Mouse (Mus musculus) forebrain, postnatal 0 days (tissue): ENCODE measurements at regions not wholly inside any gene's neighbourhood (a gene's known extent, or its start where the extent isn't known, plus 50 kb on each side); places are given as distances from the start of the nearest gene placed in this dataset.
A peak's percentile ranks its signal among the peaks of the same experiment; 100 is the strongest.

Experiments used
- ATAC-seq: fragments of 200-750 bp; cut with Nextera tagmentation; 2 replicates; pipeline ENCODE4 v1.8.0; 2017; ENCODE audit warnings: mild to moderate bottlenecking, moderate library complexity
- DNase-seq: peaks from one replicate; pipeline ENCODE4 v3.0.0-alpha.2; 2015
- H3K27ac ChIP-seq: fragments of 300-500 bp; sonication (generic); 2 replicates; pipeline ENCODE4 v1.5.1; 2014; ENCODE audit warnings: low read depth, mild to moderate bottlenecking, antibody characterized with exemption, low read length, moderate library complexity, mixed read lengths
- H3K27me3 ChIP-seq: fragments of 300-500 bp; sonication (generic); 2 replicates; pipeline ENCODE4 v1.6.1; 2014; ENCODE audit warnings: mild to moderate bottlenecking, low read length, mixed read lengths; ENCODE audit not compliant: insufficient read depth
- H3K36me3 ChIP-seq: fragments of 300-500 bp; sonication (generic); 2 replicates; pipeline ENCODE4 v1.6.1; 2014; ENCODE audit warnings: mild to moderate bottlenecking, moderate library complexity; ENCODE audit not compliant: insufficient read depth
- H3K4me1 ChIP-seq: fragments of 300-500 bp; sonication (generic); 2 replicates; pipeline ENCODE4 v1.6.1; 2014; ENCODE audit warnings: antibody characterized with exemption; ENCODE audit not compliant: insufficient read depth
- H3K4me2 ChIP-seq: fragments of 300-500 bp; sonication (generic); 2 replicates; pipeline ENCODE4 v1.6.1; 2014; ENCODE audit warnings: low read depth, mild to moderate bottlenecking, moderate library complexity
- H3K4me3 ChIP-seq: fragments of 300-500 bp; sonication (generic); 2 replicates; pipeline ENCODE4 v1.5.1; 2014; ENCODE audit warnings: low read depth, low read length, mixed read lengths
- H3K9ac ChIP-seq: fragments of 300-500 bp; sonication (generic); 2 replicates; pipeline ENCODE4 v1.6.1; 2014; ENCODE audit warnings: mild to moderate bottlenecking
- H3K9me3 ChIP-seq: fragments of 300-500 bp; sonication (generic); 2 replicates; pipeline ENCODE4 v1.6.1; 2016; ENCODE audit warnings: low read length
- CTCF ChIP-seq: sonication (generic); IDR thresholded peaks from 2 replicates; pipeline ENCODE4 v1.5.1; 2016; ENCODE audit warnings: antibody characterized with exemption, control low read depth, low read depth
- WGBS: fragments of 180-500 bp; shearing (Covaris S2); extraction: QIAGEN DNeasy Blood & Tissue Kit; methylation state at CpG from one replicate; pipeline ENCODE4 v1.1.7; 2014; 5-methylcytosine and 5-hydroxymethylcytosine counted together

DNA sequence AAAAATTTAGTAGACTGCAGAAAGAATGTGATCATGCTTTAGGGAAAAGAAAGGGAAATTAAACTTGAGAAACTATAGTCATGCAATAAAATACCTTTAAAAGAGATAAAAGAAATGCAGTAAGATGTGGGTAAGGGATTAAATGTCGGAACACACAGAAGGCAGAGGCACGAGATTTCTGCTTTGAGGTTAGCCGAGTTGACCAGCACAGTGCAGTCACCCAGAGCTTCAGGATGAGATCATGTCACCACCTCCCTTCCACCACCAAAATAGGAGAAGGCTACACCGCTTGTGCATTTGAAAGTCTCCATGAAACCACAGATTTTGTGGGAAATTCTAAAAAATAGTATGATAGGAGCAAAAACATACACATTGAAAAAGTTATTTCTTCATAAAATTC, 166.6 kb downstream of the Fam198b start:
- Histone ChIP-seq H3K9ac (no peak overlapping the region), H3K4me1 (no peaks in the 10 kb centered on the region), H3K4me3 (no peak overlapping the region), H3K27ac (no peak overlapping the region), H3K36me3 (no peaks in the 10 kb centered on the region), H3K9me3 (no peaks in the 10 kb centered on the region), H3K4me2 (no peak overlapping the region), H3K27me3 (no peaks in the 10 kb centered on the region)
- WGBS: 77% methylated on average over 4 of the region's 4 CpGs
- no peak for ATAC-seq
- no peak for TF ChIP-seq CTCF
- no peak for DNase-seq

DNA sequence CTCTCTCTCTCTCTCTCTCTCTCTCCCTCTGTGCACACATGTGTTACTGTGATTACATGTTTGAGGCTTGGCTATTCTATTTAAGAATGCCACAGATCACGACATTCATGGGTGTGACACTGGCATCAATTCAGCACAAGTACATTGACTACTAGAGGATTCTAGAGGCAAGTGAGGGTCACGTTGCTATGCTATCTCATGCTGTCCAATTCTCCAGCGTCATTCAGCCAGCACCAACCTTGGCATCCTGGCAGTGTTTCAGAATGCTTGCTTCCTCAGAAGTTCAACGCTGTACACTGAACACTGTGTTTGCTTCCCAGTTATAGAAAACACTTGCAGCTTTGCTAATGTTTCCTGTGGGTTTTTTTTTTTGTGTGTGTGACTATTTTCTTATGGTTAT, 167.6 kb downstream of the Fam198b start:
- Histone ChIP-seq H3K9me3 (no peaks in the 10 kb centered on the region), H3K4me3 (no peak overlapping the region), H3K4me1 (no peaks in the 10 kb centered on the region), H3K4me2 (no peak overlapping the region), H3K27me3 (no peaks in the 10 kb centered on the region), H3K36me3 (no peaks in the 10 kb centered on the region), H3K9ac (no peak overlapping the region), H3K27ac (no peak overlapping the region)
- WGBS: 50% methylated on average over 4 of the region's 4 CpGs
- DNase-seq: no peak
- ATAC-seq: no peak
- no peak for TF ChIP-seq CTCF

- H3K27me3 ChIP-seq: no peaks in the 10 kb centered on the region
- WGBS: 70% methylated on average over 3 of the region's 3 CpGs
- H3K9me3 ChIP-seq: no peaks in the 10 kb centered on the region
- no peaks in the 10 kb centered on the region for H3K4me1 ChIP-seq
- H3K9ac ChIP-seq: no peak overlapping the region
- TF ChIP-seq CTCF: no peak
- H3K4me3 ChIP-seq: no peak overlapping the region
- no peak overlapping the region for H3K4me2 ChIP-seq
- H3K27ac ChIP-seq: no peak overlapping the region
- ATAC-seq: no peak
- DNase-seq: no peak
- no peaks in the 10 kb centered on the region for H3K36me3 ChIP-seq
Observed at GRCm38 (mm10) chr3:80052879-80053278, 168.5 kb downstream of the Fam198b start.

- Histone ChIP-seq H3K27me3 (no peaks in the 10 kb centered on the region), H3K4me1 (no peaks in the 10 kb centered on the region), H3K4me2 (no peak overlapping the region), H3K36me3 (no peaks in the 10 kb centered on the region), H3K27ac (no peak overlapping the region), H3K4me3 (no peak overlapping the region), H3K9ac (no peak overlapping the region), H3K9me3 (no peaks in the 10 kb centered on the region)
- WGBS: over 99% methylated on average over 2 of the region's 2 CpGs
- no peak for ATAC-seq
- TF ChIP-seq CTCF: no peak
- no peak for DNase-seq
Observed at GRCm38 (mm10) chr3:80053435-80053834, 169.1 kb downstream of the Fam198b start.

GRCm38 (mm10) chr3:80056636-80057350, 172.5 kb downstream of the Fam198b start:
- no peaks in the 10 kb centered on the region for H3K27me3 ChIP-seq
- no peak for ATAC-seq
- no peak overlapping the region for H3K27ac ChIP-seq
- H3K9ac ChIP-seq: no peak overlapping the region
- no peaks in the 10 kb centered on the region for H3K4me1 ChIP-seq
- H3K4me2 ChIP-seq: no peak overlapping the region
- WGBS: 69% methylated on average over 6 of the region's 6 CpGs
- H3K36me3 ChIP-seq: no peaks in the 10 kb centered on the region
- no peak for TF ChIP-seq CTCF
- DNase-seq: no peak
- no peak overlapping the region for H3K4me3 ChIP-seq
- H3K9me3 ChIP-seq: no peaks in the 10 kb centered on the region

DNA sequence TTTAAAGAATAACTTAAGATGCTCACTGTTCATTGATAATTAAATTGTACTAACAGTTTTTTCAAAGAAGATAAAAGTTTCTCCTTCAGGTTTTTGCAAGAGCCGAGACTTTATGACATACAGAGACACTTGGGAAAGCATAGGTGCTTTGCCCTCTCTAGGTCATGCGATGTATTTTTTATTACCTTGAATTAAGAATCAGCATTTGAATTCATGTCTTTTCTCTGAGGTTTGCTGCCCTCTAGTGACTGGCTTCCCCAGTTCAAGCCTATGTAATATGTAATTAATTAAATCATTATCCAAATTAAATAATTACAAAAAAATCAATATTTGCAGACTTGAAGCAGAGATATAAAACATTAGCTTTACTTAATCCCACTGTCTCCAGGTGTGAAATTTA, 174.4 kb downstream of the Fam198b start:
- ATAC-seq (peak; percentile 60; the same call in 1 of the 2 replicates), DNase-seq (peak; percentile 74)
- no peaks in the 10 kb centered on the region for H3K4me1 ChIP-seq
- H3K4me2 ChIP-seq: no peak overlapping the region
- peak; percentile 71 for TF ChIP-seq CTCF
- H3K9ac ChIP-seq: no peak overlapping the region
- H3K4me3 ChIP-seq: no peak overlapping the region
- H3K9me3 ChIP-seq: no peaks in the 10 kb centered on the region
- H3K36me3 ChIP-seq: no peaks in the 10 kb centered on the region
- no peaks in the 10 kb centered on the region for H3K27me3 ChIP-seq
- H3K27ac ChIP-seq: no peak overlapping the region
- WGBS: 27% methylated on average over 2 of the region's 2 CpGs

DNA sequence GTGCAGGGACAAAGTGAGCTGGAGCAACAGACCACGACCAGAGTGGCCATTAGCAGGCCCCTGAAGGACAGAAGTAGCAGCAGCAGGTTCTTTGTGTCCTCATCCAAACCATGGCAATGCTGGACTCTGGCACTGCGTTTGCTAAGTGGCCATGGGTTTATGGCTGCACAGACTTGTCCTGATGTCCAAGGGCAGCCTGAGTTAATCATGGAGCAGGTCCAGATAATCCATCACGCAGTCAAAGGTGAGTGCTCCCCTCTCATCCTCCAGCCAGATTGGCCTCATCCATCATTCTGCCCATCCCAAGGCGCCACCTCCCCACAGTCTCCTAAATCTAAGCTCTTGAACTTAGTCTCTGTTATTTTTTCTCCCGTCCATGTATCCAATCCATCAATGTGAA, 186.4 kb downstream of the Fam198b start:
- Histone ChIP-seq H3K9me3 (no peaks in the 10 kb centered on the region), H3K9ac (no peak overlapping the region), H3K4me1 (no peaks in the 10 kb centered on the region), H3K27ac (no peak overlapping the region), H3K4me3 (no peak overlapping the region), H3K27me3 (no peaks in the 10 kb centered on the region), H3K36me3 (no peaks in the 10 kb centered on the region), H3K4me2 (no peak overlapping the region)
- ATAC-seq: no peak
- no peak for TF ChIP-seq CTCF
- DNase-seq: no peak
- 80% methylated on average over 5 of the region's 5 CpGs for WGBS
